Mouse (Mus musculus) leukemia stem cell, adult 10-12 weeks (primary cell): Measurements from ENCODE around the gene 5430402E10Rik. TPM values are rescaled to one million over a fixed set of nuclear protein-coding genes. Genes with fewer than 3 reads are reported as not detected.

ENCODE experiments used
- polyA plus RNA-seq: library from polyadenylated mRNA; stranded (reverse); fragments of >175 nt; gene quantifications from 2 replicates; pipeline ENCODE4 v1.2.3, GENCODE M21; 2012; ENCODE audit warnings: low replicate concordance

5430402E10Rik gene
- not detected in 2 replicates for polyA plus RNA-seq

DNA sequence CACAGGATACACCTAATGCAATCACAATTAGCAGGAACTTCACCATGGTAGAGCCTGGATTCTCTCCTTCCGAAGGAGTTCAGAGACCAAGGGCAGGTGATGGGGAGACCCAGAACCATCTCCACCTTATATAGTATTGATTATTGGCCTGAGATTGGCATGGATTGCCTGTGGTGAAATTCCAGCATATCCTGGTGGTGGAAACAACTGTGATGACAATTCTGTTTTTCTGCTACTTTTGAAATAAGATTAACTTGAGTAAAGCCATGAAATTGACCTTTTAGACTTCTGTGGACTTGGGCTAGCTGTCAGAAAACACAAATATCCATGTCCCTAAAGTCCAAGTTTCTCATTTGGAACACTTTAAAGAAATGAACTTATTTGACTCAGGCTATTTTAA lies at the start of gene 5430402E10Rik:
TSS of gene 5430402E10Rik (minus strand) at position 101 of the 400 bp plus-strand sequence.

Other genes with a start within 250 kb of the 5430402E10Rik start
- 13.7 and 17.5 TPM in 2 replicates for gene Prkx, start 128.8 kb downstream of the 5430402E10Rik start, polyA plus RNA-seq
- gene Pbsn, start 71.4 kb downstream of the 5430402E10Rik start, polyA plus RNA-seq = not detected in 2 replicates
- not detected in 2 replicates for gene Gm14744, start 60.3 kb downstream of the 5430402E10Rik start, polyA plus RNA-seq
- not detected in 2 replicates for gene Obp1a, start 166.3 kb upstream of the 5430402E10Rik start, polyA plus RNA-seq
- gene Gm5938, start 200.4 kb upstream of the 5430402E10Rik start, polyA plus RNA-seq = not detected in 2 replicates